Mouse (Mus musculus) naive thymus-derived CD4-positive, alpha-beta T cell, adult 2 months (primary cell): Measurements from ENCODE around the gene Dgkq.

Experiments
- DNase-seq: peaks from one replicate; pipeline ENCODE4 v3.0.0-alpha.2; 2011; ENCODE audit warnings: low read depth

Gene Dgkq

DNA sequence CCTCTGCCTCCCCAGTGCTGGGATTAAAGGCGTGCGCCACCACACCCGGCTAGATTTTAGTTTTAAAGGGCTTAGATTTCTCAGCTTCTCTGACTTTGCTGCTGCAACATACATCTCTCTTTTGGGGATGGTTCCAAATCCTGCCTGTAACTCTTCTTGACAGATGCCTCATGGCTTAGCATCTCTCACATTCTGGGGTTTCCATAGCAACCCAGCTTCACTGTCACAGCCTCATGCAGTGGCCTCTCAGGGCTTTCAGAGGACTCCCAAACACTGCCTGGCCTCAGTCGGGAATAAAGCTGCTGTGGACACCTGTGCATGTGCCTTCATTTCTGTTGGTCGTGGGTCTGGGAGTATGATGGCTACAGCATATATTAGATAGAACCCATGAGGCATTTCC is 19.6 kb upstream of the Dgkq start:
- no peak for DNase-seq

- DNase-seq, result no peak
Observed at GRCm38 (mm10) chr5:108680871-108681270, 11.4 kb upstream of the Dgkq start.

- DNase-seq, result peak; percentile 21
Observed at GRCm38 (mm10) chr5:108679909-108680308, 10.4 kb upstream of the Dgkq start.

- no peak for DNase-seq
Observed at GRCm38 (mm10) chr5:108678296-108678854, 8.9 kb upstream of the Dgkq start.

DNA sequence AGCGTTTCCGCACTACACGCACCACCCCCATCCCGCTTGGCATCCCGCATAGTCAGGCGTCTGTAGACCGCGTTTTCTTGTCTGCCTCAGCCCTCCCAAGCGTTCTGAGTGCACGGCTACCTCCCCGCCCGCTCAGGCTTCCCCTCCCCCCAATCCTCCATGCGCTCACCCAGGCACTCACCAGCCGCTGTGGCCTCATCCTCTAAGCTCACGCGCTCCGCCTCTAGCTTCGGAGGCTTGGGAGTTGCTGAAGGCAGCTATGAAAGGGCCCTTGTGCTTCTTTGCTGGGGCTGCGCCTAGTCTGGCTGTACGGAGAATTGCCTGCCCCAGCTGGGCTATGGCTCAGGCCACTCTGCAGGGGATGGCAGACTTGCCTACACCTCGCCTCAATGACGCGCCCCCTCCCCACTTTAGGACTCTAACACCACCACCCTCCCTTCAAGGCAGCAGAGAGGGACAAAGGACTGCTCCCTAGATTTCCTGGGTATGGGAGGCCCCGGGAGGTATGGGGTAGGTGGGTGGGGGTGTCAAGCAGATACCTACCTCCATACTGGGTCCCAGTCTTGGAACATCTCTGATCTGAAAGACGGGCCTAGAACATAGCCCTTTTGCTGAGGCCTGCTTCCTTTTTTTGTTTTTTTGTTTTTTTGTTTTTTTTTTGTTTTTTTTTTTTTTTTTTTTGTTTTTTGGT is 8.3 kb upstream of the Dgkq start:
- no peak for DNase-seq

DNA sequence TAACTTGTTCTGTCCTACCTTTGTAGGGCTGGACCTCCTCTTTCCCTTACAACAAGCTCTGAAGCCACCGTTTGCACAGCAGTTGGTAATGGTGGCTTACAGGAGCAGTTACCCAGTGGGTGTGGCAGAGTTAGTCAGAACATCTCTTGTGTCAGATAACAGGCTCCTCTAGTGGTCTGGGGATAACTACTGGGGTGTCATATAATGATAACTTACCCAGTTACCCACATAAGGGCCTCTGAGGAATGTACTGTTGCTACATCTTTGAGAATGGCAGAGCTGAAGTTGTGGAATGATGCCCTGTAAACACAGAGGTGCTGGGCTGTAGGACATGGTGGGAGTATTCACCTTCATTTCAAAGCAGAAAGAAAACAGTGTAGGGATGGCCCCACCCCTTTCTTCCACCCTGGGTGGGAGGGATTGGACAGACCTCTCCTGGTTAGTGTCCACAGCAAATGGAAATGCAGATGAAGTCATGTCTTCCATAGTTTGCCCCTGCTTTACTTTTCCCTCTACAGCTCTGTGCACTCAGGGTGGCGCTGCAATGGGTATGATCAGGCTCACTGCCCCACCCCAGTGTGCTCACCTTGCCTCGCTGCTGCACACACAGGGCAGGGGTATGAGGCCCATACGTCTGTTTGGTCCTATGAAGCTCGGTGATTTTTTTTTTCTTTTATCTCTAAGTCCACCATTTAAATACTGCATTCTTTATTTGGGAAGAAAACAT is 7.5 kb upstream of the Dgkq start:
- no peak for DNase-seq

DNA sequence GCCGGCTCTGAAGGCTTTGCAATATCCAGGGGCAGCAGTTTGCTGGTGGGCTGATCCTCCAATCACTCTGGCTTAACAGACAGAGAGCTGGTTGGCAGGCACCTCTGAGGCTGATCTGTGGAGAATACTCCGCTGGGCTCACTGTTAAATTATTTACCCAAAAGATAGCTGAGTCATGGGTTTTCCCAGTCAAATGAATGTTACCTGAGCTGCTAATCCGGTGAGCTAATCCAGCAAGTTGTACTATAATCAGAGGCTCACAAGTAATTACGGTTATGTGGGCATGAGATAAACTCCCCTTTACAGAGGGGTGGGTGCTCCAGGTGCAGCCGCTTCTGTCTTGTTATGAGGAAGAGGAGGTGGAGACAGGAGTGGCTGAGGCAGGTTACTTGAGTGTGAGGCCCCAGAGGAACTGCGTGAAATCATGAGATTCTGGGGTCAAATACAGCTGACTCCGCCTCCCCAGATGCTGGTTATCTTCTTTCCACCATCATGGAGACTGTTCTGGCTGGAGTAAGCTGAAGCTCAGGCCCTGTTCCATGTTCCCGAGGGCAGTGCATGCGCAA is 5.9 kb upstream of the Dgkq start, which contains the start of gene Slc26a1:
Gene Slc26a1, minus strand, starts transcription at position 319 of the 566 bp plus-strand sequence.
- DNase-seq, result no peak

GRCm38 (mm10) chr5:108674624-108675023 is 5.2 kb upstream of the Dgkq start:
- DNase-seq, result no peak

DNA sequence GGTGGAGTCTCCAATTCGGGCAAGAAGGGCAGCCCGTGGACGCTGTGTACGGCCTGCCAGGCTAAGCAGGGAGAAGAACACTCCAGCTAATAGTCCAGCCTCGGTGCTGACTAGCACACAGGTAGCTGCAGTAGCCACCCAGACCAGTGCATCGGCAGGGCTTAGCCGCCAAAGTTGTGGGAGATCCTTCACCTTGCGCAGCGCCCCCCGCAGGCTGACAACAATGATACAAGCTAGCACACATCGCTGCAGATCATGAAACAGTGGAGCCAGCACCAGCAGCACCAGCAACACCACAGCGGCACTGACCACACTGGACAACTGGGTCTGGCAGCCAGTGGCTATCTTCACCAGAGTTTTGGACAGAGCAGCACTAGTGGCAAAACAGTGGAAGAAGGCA is 2.3 kb upstream of the Dgkq start:
- DNase-seq, result peak; percentile 17

- peak; percentile 69 for DNase-seq
Observed at GRCm38 (mm10) chr5:108670785-108671184, 1.3 kb upstream of the Dgkq start.

DNA sequence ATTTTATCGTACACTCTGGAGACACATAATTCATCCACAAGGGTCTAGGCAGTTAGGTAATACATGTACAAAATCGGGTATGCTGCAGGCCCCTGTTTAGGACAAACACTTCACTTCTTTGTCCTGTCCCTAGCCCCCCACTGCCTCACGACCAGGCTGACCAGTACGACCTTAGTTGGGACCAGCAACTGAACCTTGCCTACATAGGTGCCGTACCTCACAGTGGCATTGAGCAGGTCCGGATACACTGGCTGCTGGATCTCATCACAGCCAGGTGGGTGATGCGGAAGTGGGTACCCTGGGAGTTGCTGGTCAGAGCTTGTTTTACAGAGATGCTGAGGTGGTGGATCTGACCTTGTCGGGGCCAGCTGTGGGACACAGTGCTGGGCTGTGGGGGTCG is 514 bp upstream of the Dgkq start:
- DNase-seq, result no peak

DNA sequence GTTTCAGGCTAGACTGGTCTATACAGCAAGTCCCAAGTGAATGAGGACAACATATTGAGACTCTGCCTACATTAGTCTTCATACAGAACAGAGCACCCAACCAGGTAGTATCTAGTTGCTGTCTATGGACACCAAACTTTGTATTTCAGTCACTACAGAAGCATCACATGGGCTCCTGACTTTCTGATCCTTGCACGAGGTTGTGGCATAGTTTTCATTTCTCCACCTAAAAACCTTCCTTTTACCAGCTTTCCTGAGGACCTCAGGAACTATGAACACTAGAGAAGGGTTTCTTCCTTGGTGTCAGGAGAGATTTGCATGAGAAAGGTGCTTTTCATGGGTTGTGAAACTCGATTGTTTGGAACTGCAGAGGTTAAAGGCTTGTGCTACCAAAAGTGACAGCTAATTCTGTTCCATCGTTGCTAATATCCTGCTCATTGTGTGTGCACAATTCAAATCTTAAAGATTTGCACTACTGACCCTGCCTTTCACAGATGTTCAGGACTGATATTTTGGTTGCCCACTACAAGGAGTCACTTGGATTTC is 1.0 kb downstream of the Dgkq start:
- DNase-seq, result no peak

DNA sequence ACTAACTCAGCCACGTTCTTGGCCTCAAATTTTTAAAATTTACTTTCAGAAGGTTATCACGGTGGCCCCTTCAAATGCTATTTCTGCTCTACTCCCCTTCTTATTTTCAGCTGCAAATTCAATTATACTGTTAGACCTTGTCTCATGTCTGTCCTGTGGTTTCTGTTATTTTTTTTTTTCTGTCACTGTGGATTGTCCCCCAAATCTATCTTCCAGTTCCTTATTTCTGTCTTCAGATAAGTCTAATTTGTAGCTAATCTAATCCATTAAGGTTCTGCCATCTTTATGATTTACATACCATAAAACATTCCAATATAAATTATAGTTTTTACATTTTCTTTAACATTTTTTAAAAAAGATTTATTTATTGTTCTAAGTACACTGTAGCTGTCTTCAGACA is 2.1 kb downstream of the Dgkq start:
- no peak for DNase-seq

DNA sequence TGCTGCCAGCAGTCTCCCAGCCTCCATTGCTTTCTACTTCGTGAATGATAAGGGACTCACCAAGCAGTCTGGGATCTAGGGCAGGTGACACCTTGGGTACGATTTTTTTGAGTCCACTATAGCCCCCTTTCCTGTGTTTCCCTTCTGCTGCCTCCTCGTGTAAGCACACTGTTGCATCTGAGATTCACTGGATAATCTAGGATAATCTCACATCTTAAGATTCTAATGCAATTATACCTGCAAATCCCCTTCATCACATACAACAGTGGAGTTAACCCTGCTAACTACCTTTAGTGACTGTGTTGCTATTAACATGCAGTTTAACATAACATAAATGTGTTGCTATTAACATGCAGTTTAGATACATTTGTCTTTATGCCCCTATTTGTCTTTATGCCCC is 4.4 kb downstream of the Dgkq start:
- DNase-seq, result no peak

DNA sequence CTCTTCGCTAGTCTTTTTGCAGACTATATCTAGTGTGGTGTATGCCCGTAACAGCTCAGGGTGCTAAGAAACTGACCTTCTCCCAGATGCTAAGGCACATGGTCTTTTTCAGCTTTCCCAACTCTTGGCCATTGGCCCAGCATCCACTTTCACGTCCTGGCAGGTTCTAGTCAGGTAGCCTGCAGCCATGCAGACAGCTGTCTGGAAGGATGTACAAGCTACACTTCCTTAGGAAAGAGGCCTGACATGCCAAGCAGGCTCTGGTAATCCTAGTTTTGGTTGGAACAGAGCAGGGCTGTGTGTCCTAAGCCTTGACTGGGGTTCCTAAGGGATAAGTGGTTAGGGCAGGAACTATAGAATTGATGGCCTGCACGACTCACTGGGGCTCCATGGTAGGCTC is 6.7 kb downstream of the Dgkq start:
- no peak for DNase-seq

DNA sequence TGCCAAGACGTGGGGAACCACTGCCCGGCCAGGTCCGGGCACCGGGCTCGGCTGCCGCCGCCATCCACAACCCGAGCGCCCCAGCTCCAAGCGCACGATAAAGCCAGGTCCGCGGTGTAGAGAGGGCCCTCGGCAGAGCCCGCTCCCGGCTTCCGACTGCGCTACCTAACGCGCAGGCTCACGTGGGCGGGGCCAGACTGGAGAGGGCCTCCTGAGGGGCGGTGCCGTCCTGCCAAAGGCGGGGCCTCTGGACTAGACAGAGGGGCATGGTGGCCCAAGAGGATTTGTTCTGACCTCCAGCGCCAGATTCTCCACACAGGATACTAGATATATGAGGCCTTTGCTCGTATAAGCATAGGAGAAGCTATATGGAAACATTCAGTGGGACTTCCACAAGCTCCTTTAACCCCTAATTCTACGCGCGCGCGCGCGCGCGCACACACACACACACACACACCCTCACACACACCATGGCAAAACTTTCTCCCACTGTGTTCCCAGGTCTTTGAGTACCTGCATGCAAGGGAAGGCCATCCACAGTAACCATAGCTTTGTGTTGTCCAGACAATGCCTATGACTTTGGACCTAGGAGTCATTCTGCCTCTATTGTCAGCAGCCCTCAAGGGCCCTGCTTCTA is 8.7 kb downstream of the Dgkq start:
- peak; percentile 86 for DNase-seq

DNA sequence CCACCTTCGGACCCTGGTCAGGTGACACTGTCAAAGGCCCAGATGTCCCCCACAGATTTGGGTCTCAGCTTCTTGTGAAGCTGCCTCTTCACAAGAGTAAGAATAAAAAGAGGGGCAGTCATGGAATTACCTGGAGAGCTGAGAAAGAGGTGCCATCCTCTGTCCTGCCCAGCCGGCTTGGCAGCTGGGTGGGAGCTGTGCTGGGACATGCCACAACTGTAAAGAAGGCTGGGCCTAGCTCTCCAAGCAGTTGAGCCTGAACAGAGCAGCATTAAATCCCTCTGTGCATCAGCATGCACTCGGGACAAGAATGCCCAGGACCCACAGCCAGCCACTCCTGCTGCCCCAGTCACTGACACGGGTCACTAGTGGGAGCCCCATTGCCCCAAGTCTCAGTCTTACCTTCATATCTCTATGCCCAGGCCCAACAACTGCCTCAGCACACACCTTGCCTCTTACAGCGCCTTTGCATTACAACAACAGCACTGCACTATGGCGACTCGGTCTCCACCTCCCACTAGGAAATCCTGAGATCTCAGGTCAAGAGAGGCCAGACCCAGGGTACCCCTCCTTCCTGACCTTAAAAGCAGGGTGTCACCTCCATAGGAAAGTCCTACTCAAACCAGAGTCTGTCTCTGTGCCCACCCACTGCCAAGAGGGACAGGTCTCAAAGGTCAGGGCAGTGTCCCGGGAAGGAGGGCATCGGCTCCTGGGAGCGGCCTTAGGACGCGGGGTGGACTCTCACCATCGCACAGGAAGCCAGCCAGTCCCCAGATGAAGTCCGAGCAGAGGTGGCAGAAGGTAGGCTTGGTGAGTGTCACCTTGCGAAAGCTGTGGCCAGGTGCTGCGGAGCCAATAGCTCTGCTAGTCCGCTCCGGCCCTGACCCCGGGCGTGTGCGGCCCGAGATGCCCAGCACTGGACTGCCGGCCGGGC is 9.5 kb downstream of the Dgkq start, which contains the start of gene Idua:
Gene Idua, plus strand, starts transcription at position 634 of the 934 bp plus-strand sequence.
- DNase-seq, result peak; percentile 13

GRCm38 (mm10) chr5:108658611-108659010 is 10.9 kb downstream of the Dgkq start:
- DNase-seq, result no peak

GRCm38 (mm10) chr5:108657406-108657805 is 12.1 kb downstream of the Dgkq start:
- DNase-seq, result no peak

- no peak for DNase-seq
Observed at GRCm38 (mm10) chr5:108655891-108656650, 13.4 kb downstream of the Dgkq start.
